Mouse (Mus musculus) kidney, embryonic 15.5 days (tissue): ENCODE measurements around the gene Mfsd4b2. TPM values are rescaled to one million over a fixed set of nuclear protein-coding genes. Genes with fewer than 3 reads are reported as not detected.
"Not testable (repeated sequence)": the region's sequence is repeated elsewhere in the genome, so short reads cannot be mapped to it uniquely, and the experiment has no call there.

Experiments
- ATAC-seq: fragments of 200-750 bp; cut with Nextera tagmentation; replicated peaks from 2 replicates; pipeline ENCODE4 v1.8.0; 2017; ENCODE audit warnings: moderate TSS enrichment; ENCODE audit not compliant: low FRiP score
- H3K27ac ChIP-seq: fragments of 300-500 bp; sonication (generic); 2 replicates; pipeline ENCODE4 v1.5.1; 2015; ENCODE audit warnings: mild to moderate bottlenecking, inconsistent platforms
- H3K27me3 ChIP-seq: fragments of 300-500 bp; sonication (generic); 2 replicates; pipeline ENCODE4 v1.6.1; 2015; ENCODE audit warnings: inconsistent platforms
- H3K36me3 ChIP-seq: fragments of 300-500 bp; sonication (generic); 2 replicates; pipeline ENCODE4 v1.6.1; 2015; ENCODE audit warnings: inconsistent platforms
- H3K4me1 ChIP-seq: fragments of 300-500 bp; sonication (generic); 2 replicates; pipeline ENCODE4 v1.6.1; 2015; ENCODE audit warnings: inconsistent platforms
- H3K4me2 ChIP-seq: fragments of 300-500 bp; sonication (generic); 2 replicates; pipeline ENCODE4 v1.6.1; 2015; ENCODE audit warnings: moderate library complexity, mild to moderate bottlenecking, inconsistent platforms
- H3K4me3 ChIP-seq: fragments of 300-500 bp; sonication (generic); replicated peaks from 2 replicates; pipeline ENCODE4 v1.5.1; 2015; ENCODE audit warnings: mild to moderate bottlenecking, inconsistent platforms
- H3K9ac ChIP-seq: fragments of 300-500 bp; sonication (generic); 2 replicates; pipeline ENCODE4 v1.6.1; 2015; ENCODE audit warnings: mild to moderate bottlenecking, inconsistent platforms
- H3K9me3 ChIP-seq: fragments of 300-500 bp; sonication (generic); replicated peaks from 2 replicates; pipeline ENCODE4 v1.6.1; 2016; ENCODE audit warnings: inconsistent platforms
- WGBS: fragments of 180-500 bp; shearing (Covaris S2); methylation state at CpG from one replicate; pipeline ENCODE4 v1.1.7; 2015; ENCODE audit warnings: mixed read lengths; 5-methylcytosine and 5-hydroxymethylcytosine counted together
- polyA plus RNA-seq: library from polyadenylated mRNA; unstranded; fragments of >200 nt; fragmentation: Nextera tagmentation; extraction: Ambion mirVana; gene quantifications from 2 replicates; pipeline ENCODE4 v1.2.1, GENCODE M21; 2015

Mfsd4b2 gene
- polyA plus RNA-seq, 1 experiment from 2014 or later = not detected

GRCm38 (mm10) chr10:39936553-39936952, 9.8 kb upstream of the Mfsd4b2 start:
- H3K9ac ChIP-seq = no peak overlapping the region
- no peaks in the 10 kb centered on the region for H3K9me3 ChIP-seq
- no peak overlapping the region for H3K27ac ChIP-seq
- ATAC-seq = no peak
- H3K4me1 ChIP-seq = no peaks in the 10 kb centered on the region
- no peaks in the 10 kb centered on the region for H3K27me3 ChIP-seq
- H3K36me3 ChIP-seq = no peaks in the 10 kb centered on the region
- H3K4me2 ChIP-seq = no peak overlapping the region
- H3K4me3 ChIP-seq = no peak overlapping the region
- 78% methylated on average over 7 of the region's 7 CpGs for whole genome bisulfite sequencing

GRCm38 (mm10) chr10:39924556-39924955, 2.2 kb downstream of the Mfsd4b2 start:
- not testable (repeated sequence) for H3K4me2 ChIP-seq

GRCm38 (mm10) chr10:39912616-39913015, 14.1 kb downstream of the Mfsd4b2 start:
- Histone ChIP-seq H3K9ac (no peak overlapping the region), H3K4me1 (0 out of 2 replicates have a peak, but pooled peaks cover 2% of the 10 kb centered on the region), H3K36me3 (no peaks in the 10 kb centered on the region), H3K4me2 (no peak overlapping the region), H3K27me3 (no peaks in the 10 kb centered on the region), H3K9me3 (no peaks in the 10 kb centered on the region), H3K27ac (no peak overlapping the region), H3K4me3 (no peak overlapping the region)
- no peak for ATAC-seq

More at GRCm38 (mm10) chr10:39924556-39924955, 2.2 kb downstream of the Mfsd4b2 start:
- not testable (repeated sequence) for ATAC-seq, H3K27ac ChIP-seq, H3K4me1 ChIP-seq, H3K9ac ChIP-seq, H3K9me3 ChIP-seq, H3K4me3 ChIP-seq, H3K36me3 ChIP-seq
- 69% methylated on average over 8 of the region's 8 CpGs for WGBS
- peaks cover 17% of the 10 kb centered on the region for H3K27me3 ChIP-seq

DNA sequence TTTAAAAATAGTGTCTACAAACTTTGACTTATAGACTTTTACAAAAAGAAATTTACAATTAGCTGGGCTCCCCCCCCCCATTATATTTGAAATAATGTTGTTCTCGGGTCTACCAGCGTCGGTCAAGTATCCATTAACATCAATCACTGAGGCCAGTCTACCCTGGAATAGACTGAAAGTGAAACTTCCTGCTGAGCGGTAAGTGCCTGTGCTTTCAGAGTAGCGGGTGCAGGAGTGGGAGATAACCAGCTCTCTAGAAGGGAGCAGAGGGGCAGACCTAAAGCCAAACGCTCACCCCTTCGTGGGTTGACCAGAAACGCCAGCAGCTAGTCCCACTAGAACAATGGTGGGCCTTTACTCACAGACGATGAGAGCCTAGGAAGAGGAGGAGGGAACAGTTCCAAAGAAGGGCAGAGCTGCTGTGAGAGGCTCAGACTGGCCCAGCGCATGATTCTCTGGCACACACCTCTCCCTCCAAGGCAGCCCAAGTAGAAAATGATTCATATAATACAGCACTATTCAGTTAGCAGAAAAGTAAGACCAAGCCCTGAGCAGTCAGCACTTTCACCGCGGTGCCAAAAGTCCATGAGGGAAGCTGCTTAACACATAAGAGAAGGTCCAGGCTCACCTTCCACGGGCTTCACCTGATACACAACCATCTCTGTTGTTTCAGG, 17.8 kb downstream of the Mfsd4b2 start:
- whole genome bisulfite sequencing = 73% methylated on average over 13 of the region's 13 CpGs
- Histone ChIP-seq H3K4me1 (peaks cover 5% of the 10 kb centered on the region; the same call in 1 of the 2 replicates), H3K27ac (no peak overlapping the region), H3K27me3 (no peaks in the 10 kb centered on the region), H3K4me3 (no peak overlapping the region), H3K9ac (no peak overlapping the region), H3K4me2 (no peak overlapping the region), H3K36me3 (no peaks in the 10 kb centered on the region), H3K9me3 (no peaks in the 10 kb centered on the region)
- no peak for ATAC-seq

DNA sequence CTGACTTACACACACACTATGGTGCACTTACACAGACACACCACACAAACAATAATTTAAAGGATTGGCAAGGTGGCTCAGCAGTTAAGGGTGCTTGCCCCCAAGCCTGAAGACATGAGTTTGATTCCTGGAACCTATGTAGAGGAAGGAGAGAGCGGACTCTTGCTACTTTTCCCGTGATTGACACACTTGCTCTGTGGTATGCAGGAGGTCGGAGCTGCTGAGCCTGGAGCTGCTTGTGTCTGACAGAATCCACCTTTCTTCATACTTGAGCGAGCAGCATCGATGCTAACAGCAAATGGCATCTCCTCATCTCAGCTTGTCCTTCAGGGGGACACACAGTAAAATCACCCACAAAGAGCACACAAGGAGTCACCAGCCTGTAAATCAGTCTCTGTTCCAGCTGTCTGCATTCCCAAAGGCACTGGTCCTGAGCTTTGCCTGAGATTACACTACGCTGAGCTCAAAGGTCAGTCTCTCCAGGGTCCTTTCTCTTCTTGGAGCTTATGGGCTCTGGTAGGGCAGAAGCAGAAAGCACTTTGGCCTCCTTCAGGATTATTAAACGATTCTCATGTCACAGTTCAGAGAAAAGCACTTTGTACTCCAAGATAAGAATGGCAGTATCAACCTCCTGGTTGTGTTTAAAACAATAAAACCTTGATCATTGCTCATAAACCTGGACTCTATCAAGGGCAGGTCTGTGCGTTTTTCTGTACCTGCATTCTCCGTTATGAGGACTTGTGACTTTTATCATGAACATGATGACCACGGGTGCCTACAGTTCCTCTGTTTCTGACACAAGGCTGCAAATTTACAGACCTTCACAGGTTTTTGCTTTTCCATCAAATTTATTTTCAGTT, 19.7 kb downstream of the Mfsd4b2 start:
- WGBS = 50% methylated on average over 10 of the region's 10 CpGs
- Histone ChIP-seq H3K27ac (peak overlapping the region; percentile 59; the same call in 1 of the 2 replicates), H3K4me2 (no peak overlapping the region)

GRCm38 (mm10) chr10:39904191-39904590, 22.5 kb downstream of the Mfsd4b2 start:
- Histone ChIP-seq H3K4me2 (no peak overlapping the region), H3K27ac (no peak overlapping the region), H3K36me3 (no peaks in the 10 kb centered on the region), H3K9ac (no peak overlapping the region), H3K9me3 (no peaks in the 10 kb centered on the region), H3K27me3 (no peaks in the 10 kb centered on the region), H3K4me1 (peaks cover 10% of the 10 kb centered on the region; the same call in 1 of the 2 replicates), H3K4me3 (no peak overlapping the region)
- no peak for ATAC-seq
- WGBS = 72% methylated on average over 3 of the region's 3 CpGs

More for the DNA sequence above, 19.7 kb downstream of the Mfsd4b2 start:
- ATAC-seq = peak; percentile 75
- no peaks in the 10 kb centered on the region for H3K36me3 ChIP-seq
- H3K9me3 ChIP-seq = no peaks in the 10 kb centered on the region
- peaks cover 5% of the 10 kb centered on the region; the same call in 1 of the 2 replicates for H3K4me1 ChIP-seq
- no peaks in the 10 kb centered on the region for H3K27me3 ChIP-seq
- no peak overlapping the region for H3K4me3 ChIP-seq
- H3K9ac ChIP-seq = no peak overlapping the region

DNA sequence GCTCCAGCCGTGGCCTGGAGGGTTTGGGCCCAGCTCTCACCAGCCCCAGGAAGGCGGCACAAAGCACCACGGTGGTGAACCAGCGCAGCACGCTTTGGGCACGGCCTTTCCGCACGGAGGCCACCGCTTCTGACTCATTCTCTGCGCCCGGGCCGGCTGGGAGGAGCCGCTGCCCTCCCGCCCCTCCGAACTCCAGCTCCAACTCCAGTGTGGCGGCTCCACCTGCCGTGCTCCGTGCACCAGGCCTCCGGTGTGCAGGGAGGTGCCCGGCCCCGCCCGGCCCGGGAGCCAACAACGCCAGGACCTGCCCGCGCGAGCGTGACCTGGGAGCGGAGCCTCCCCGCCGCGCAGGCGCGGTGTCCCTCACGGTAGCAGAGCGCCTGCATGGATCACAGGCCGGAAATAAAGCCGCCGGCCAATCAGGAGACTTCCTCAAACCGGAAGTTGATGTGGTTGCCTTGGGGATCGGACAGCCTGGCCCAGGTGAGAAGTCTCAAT, 27.8 kb downstream of the Mfsd4b2 start, which contains the start of gene Mfsd4b4:
TSS of gene Mfsd4b4 (minus strand) at position 365 of the 498 bp plus-strand sequence.
- WGBS = 1% methylated on average over 41 of the region's 41 CpGs
- no peaks in the 10 kb centered on the region for H3K9me3 ChIP-seq
- H3K36me3 ChIP-seq = no peaks in the 10 kb centered on the region
- peak within 1 kb of the TSS; percentile 75 for H3K4me3 ChIP-seq
- peak within 1 kb of the TSS; percentile 92 for H3K27ac ChIP-seq
- peaks cover 12% of the 10 kb centered on the region for H3K4me1 ChIP-seq
- H3K9ac ChIP-seq = peak within 1 kb of the TSS; percentile 73
- H3K27me3 ChIP-seq = no peaks in the 10 kb centered on the region
- ATAC-seq = peak; percentile 99
- peak within 1 kb of the TSS; percentile 74 for H3K4me2 ChIP-seq

DNA sequence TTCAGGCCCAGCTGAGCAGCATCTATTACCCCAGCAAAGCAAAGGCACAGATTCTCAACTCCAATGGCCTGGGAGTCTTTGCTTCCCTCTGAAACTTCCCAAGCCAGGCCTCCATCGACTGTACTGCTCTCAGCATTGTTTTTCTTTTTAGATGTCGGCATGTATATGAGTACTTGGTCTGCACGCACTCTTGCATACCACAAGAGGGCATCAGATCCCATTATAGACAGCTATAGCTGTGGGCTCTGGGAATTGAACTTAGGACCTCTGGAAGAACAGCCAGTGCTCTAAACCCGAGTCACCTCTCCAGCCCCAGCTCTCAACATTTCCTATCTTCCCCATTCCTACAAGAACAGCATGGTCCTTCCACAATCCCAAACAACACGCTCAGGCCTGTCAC, 30.2 kb downstream of the Mfsd4b2 start:
- Histone ChIP-seq H3K27ac (no peak overlapping the region), H3K9me3 (no peaks in the 10 kb centered on the region), H3K9ac (no peak overlapping the region), H3K4me2 (no peak overlapping the region), H3K4me3 (no peak overlapping the region), H3K27me3 (no peaks in the 10 kb centered on the region), H3K4me1 (peaks cover 12% of the 10 kb centered on the region), H3K36me3 (no peaks in the 10 kb centered on the region)
- ATAC-seq = no peak
- WGBS = 89% methylated on average over 5 of the region's 5 CpGs

- Histone ChIP-seq H3K27ac (no peak overlapping the region), H3K4me3 (no peak overlapping the region), H3K36me3 (no peaks in the 10 kb centered on the region), H3K27me3 (no peaks in the 10 kb centered on the region), H3K4me2 (no peak overlapping the region), H3K9me3 (no peaks in the 10 kb centered on the region), H3K4me1 (peaks cover 7% of the 10 kb centered on the region), H3K9ac (no peak overlapping the region)
- no peak for ATAC-seq
- 70% methylated on average over 11 of the region's 11 CpGs for WGBS
Observed at GRCm38 (mm10) chr10:39893702-39894697, 32.7 kb downstream of the Mfsd4b2 start.

GRCm38 (mm10) chr10:39888621-39889020, 38.1 kb downstream of the Mfsd4b2 start:
- no peak overlapping the region for H3K4me2 ChIP-seq
- no peaks in the 10 kb centered on the region for H3K36me3 ChIP-seq
- H3K4me1 ChIP-seq = no peaks in the 10 kb centered on the region
- H3K27ac ChIP-seq = no peak overlapping the region
- H3K27me3 ChIP-seq = no peaks in the 10 kb centered on the region
- H3K9ac ChIP-seq = no peak overlapping the region
- no peaks in the 10 kb centered on the region for H3K9me3 ChIP-seq
- ATAC-seq = no peak
- whole genome bisulfite sequencing = 53% methylated on average over 3 of the region's 3 CpGs
- no peak overlapping the region for H3K4me3 ChIP-seq
